Mouse (Mus musculus) limb, embryonic 15.5 days (tissue): ENCODE data around the gene Nr6a1. TPM values are rescaled to one million over a fixed set of nuclear protein-coding genes. Genes with fewer than 3 reads are reported as not detected.

ENCODE experiments used
- ATAC-seq: fragments of 200-750 bp; cut with Nextera tagmentation; 2 replicates; pipeline ENCODE4 v1.8.0; 2017; ENCODE audit warnings: low read depth, moderate TSS enrichment; ENCODE audit not compliant: insufficient number of reproducible peaks, low FRiP score, low TSS enrichment
- H3K27ac ChIP-seq: fragments of 300-500 bp; sonication (generic); 2 replicates; pipeline ENCODE4 v1.5.1; 2015; ENCODE audit warnings: moderate library complexity, mild to moderate bottlenecking, inconsistent platforms
- H3K27me3 ChIP-seq: fragments of 300-500 bp; sonication (generic); 2 replicates; pipeline ENCODE4 v1.6.1; 2015; ENCODE audit warnings: inconsistent platforms
- H3K36me3 ChIP-seq: fragments of 300-500 bp; sonication (generic); 2 replicates; pipeline ENCODE4 v1.6.1; 2015; ENCODE audit warnings: inconsistent platforms
- H3K4me1 ChIP-seq: fragments of 300-500 bp; sonication (generic); 2 replicates; pipeline ENCODE4 v1.6.1; 2015; ENCODE audit warnings: inconsistent platforms
- H3K4me2 ChIP-seq: fragments of 300-500 bp; sonication (generic); 2 replicates; pipeline ENCODE4 v1.6.1; 2015; ENCODE audit warnings: mild to moderate bottlenecking, inconsistent platforms
- H3K4me3 ChIP-seq: fragments of 300-500 bp; sonication (generic); 2 replicates; pipeline ENCODE4 v1.5.1; 2015; ENCODE audit warnings: mild to moderate bottlenecking, inconsistent platforms
- H3K9ac ChIP-seq: fragments of 300-500 bp; sonication (generic); 2 replicates; pipeline ENCODE4 v1.6.1; 2015; ENCODE audit warnings: inconsistent platforms
- H3K9me3 ChIP-seq: fragments of 300-500 bp; sonication (generic); 2 replicates; pipeline ENCODE4 v1.6.1; 2016; ENCODE audit warnings: inconsistent platforms
- WGBS: fragments of 180-500 bp; shearing (Covaris S2); methylation state at CpG from one replicate; pipeline ENCODE4 v1.1.7; 2015; 5-methylcytosine and 5-hydroxymethylcytosine counted together
- microRNA-seq: library from miRNA; unstranded; fragments of <30 nt; microRNA quantifications from one replicate; pipeline ENCODE4, GENCODE M21; 2016
- polyA plus RNA-seq: library from polyadenylated mRNA; unstranded; fragments of >200 nt; fragmentation: Nextera tagmentation; extraction: Ambion mirVana; gene quantifications from 2 replicates; pipeline ENCODE4 v1.2.1, GENCODE M21; 2015

Gene Nr6a1
- polyA plus RNA-seq, 1 experiment from 2014 or later = 1.1 TPM

GRCm38 (mm10) chr2:38682209-38682608 is 245.3 kb downstream of the Nr6a1 start:
- Histone ChIP-seq H3K9me3 (no peaks in the 10 kb centered on the region), H3K27ac (no peak overlapping the region), H3K4me2 (no peak overlapping the region), H3K4me1 (no peaks in the 10 kb centered on the region), H3K9ac (no peak overlapping the region), H3K27me3 (no peaks in the 10 kb centered on the region; the same call in 1 of the 2 replicates), H3K36me3 (no peaks in the 10 kb centered on the region), H3K4me3 (no peak overlapping the region)
- WGBS = 82% methylated on average over 5 of the region's 5 CpGs
- no peak for ATAC-seq

GRCm38 (mm10) chr2:38678947-38679346 is 248.5 kb downstream of the Nr6a1 start:
- Histone ChIP-seq H3K4me2 (no peak overlapping the region), H3K4me3 (no peak overlapping the region), H3K27ac (no peak overlapping the region), H3K9me3 (no peaks in the 10 kb centered on the region), H3K36me3 (no peaks in the 10 kb centered on the region), H3K9ac (no peak overlapping the region), H3K4me1 (no peaks in the 10 kb centered on the region), H3K27me3 (no peaks in the 10 kb centered on the region; the same call in 1 of the 2 replicates)
- no peak for ATAC-seq

- Histone ChIP-seq H3K27ac (no peak overlapping the region), H3K36me3 (no peaks in the 10 kb centered on the region), H3K9me3 (no peaks in the 10 kb centered on the region), H3K27me3 (peaks cover 21% of the 10 kb centered on the region; the same call in 1 of the 2 replicates), H3K4me1 (no peaks in the 10 kb centered on the region), H3K9ac (no peak overlapping the region), H3K4me3 (no peak overlapping the region), H3K4me2 (no peak overlapping the region)
- 54% methylated on average over 9 of the region's 9 CpGs for WGBS
- no peak for ATAC-seq
Observed at GRCm38 (mm10) chr2:38675366-38675969, 252.0 kb downstream of the Nr6a1 start.

Small RNA genes lying within 50 kb of the gene (microRNA-seq; reads per million reads assigned to microRNA genes)
- gene Mir181a-2 (200 reads per million, percentile 58 among the genes with 10 or more reads in this experiment), gene Mir181b-2 (1,503 reads per million, percentile 78 among the genes with 10 or more reads in this experiment)

Other genes with a start within 250 kb of the Nr6a1 start
- 0.05 and 0.14 TPM in 2 replicates for gene Nr5a1, start 213.1 kb downstream of the Nr6a1 start, polyA plus RNA-seq
- 8.5 and 10.6 TPM in 2 replicates for gene Olfml2a, start 4.3 kb upstream of the Nr6a1 start, polyA plus RNA-seq
- 1.5 and 1.7 TPM in 2 replicates for gene Wdr38, start 69.8 kb upstream of the Nr6a1 start, polyA plus RNA-seq
- gene Arpc5l, start 77.7 kb upstream of the Nr6a1 start, polyA plus RNA-seq = 117 TPM in 2 replicates
- gene Rpl35, start 77.9 kb upstream of the Nr6a1 start, polyA plus RNA-seq = 906 and 974 TPM in 2 replicates
- 29.3 and 29.6 TPM in 2 replicates for gene Golga1, start 137.9 kb upstream of the Nr6a1 start, polyA plus RNA-seq